Mouse (Mus musculus) G1E (cell line): ENCODE measurements around the gene Tmprss11a.

Experiments used
- CTCF ChIP-seq: IDR thresholded peaks from 2 replicates; pipeline ENCODE4 v1.5.1; 2012; ENCODE audit warnings: low read depth, low read length, inconsistent platforms, mixed read lengths
- GATA1 ChIP-seq: IDR thresholded peaks from 2 replicates; pipeline ENCODE4 v1.6.1; 2012; ENCODE audit warnings: borderline replicate concordance, low read length, inconsistent platforms, mixed read lengths

DNA sequence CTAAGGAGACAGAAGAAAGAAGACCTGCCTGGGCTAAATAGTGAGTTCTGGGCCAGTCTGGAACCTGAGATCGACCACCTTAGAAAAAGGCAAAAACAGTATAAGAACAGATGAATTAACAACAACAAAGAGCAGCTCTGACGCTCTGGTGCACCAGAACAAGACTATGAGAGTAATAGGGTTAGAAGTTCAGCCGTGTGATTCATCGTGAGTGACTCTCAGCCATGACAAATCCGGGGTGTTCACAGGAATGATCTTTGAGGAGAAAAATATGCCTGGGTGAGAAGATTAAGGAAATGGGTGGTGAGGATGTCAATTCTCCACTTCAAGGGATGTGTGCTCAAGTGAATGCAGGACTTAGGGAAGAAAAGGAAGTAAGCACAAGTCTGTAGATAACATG is 42.7 kb upstream of the Tmprss11a start:
- TF ChIP-seq GATA1 = no peak
- no peak for TF ChIP-seq CTCF
